Mouse (Mus musculus) monocyte, adult 5-6 weeks (primary cell): Measurements from ENCODE around the gene Olfr205. TPM values are rescaled to one million over a fixed set of nuclear protein-coding genes. Genes with fewer than 3 reads are reported as not detected.
"Not testable (repeated sequence)": the region's sequence is repeated elsewhere in the genome, so short reads cannot be mapped to it uniquely, and the experiment has no call there.

Experiments
- ATAC-seq: fragments of 153-309, 156-312 bp; replicated peaks from 2 replicates; pipeline ENCODE4 v1.8.0; 2017; ENCODE audit warnings: mild to moderate bottlenecking; ENCODE audit not compliant: low TSS enrichment, insufficient number of reproducible peaks, severe bottlenecking, poor library complexity, low FRiP score
- total RNA-seq: library from RNA; stranded (forward); fragments of 200-1000, 200-491, 200-594 nt; gene quantifications from 3 replicates; pipeline ENCODE4 v1.2.3, GENCODE M21; 2017

The Olfr205 gene
- total RNA-seq = not detected in 3 replicates

GRCm38 (mm10) chr16:59331038-59331437 is at the start of gene Olfr205:
Olfr205 (minus strand) TSS chr16:59331138.
- no peak for ATAC-seq

DNA sequence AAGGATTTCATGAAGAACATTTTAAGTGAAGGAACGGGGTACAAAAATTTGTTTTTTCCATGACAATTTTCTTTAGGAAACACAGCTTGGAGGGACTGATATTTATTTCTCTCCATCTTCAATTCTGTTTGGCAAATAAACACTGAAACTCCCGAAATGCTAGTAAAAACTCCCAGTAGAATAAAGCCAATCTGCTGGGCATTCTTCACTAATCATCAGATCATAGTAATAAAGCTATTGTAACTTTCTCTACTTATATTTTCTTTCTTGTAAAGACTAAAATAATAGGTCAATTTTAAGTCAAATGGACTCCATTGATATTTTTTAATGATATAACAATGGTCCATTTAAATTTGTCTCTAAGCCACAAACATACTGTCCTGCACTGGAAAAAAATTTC is 33.0 kb upstream of the Olfr205 start, which contains the start of gene Olfr209:
Olfr209 (minus strand) TSS at position 101 of the 400 bp plus-strand sequence.
- no peak for ATAC-seq

DNA sequence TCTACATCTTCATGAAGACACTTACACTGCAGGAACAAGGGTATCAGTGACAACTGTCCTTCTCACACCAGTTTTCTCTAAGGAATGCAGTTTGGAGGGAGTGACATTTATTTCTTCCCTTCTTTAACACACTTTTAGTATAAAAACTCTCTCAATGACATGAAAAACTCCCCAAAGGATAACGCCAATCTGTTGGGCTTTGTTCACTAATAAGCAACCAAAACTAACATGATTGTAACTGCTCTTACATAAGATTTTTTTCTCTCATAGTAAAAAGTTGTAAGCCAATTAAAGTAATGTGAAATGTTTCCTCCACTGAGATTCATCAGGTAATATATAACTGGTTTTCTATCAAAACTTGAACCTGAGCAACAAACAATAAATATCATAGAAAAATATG is 18.2 kb upstream of the Olfr205 start, which contains the start of gene Olfr206:
Olfr206 (minus strand) TSS at position 101 of the 400 bp plus-strand sequence.
- ATAC-seq = no peak

- ATAC-seq = not testable (repeated sequence)
These were observed 7.7 kb downstream of the Olfr205 start for GRCm38 (mm10) chr16:59323262-59323661.

DNA sequence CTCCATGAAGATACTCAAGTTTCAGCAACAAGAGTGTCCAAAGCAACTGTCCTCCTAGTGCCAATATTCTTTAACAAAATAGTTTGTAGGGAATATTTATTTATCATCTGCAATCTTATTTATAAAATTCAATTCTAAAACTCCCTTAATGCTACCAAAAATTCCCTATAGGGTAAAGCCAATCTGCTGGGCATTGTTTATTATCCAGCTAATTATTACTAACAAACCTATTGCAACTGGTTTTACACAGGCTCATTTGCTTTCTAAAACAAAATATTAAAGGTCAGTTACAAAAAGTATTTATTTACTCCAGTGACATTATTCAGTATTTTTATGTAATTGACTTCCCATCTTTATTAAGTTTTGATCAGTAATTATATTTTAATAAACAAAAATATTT is 12.8 kb downstream of the Olfr205 start, which contains the start of gene Olfr204:
Olfr204 (minus strand) TSS at position 101 of the 400 bp plus-strand sequence.
- no peak for ATAC-seq

- ATAC-seq = no peak
These were observed 32.4 kb downstream of the Olfr205 start, which contains the start of gene Olfr203 for GRCm38 (mm10) chr16:59298581-59298980. Olfr203 (plus strand) TSS chr16:59298881.

DNA sequence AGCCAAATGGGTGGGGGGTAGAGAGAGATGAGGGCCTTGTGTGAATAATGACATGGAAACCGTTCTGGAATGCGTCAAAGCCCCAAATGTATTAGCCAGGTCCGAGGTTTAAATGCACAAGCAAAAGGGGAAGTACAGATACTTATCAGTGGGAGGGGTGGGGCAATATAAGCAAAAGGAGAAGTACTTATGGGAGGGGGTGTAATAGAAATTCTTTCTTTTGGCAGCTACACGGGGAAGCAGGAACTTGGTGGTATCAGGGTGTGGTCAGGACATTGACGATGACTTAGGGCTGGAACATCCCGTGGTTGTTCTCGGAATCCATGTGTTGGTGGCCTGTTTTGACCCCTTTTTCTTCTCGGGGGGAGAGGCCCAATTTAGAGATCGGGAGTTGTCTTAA is 43.4 kb downstream of the Olfr205 start:
- ATAC-seq = not testable (repeated sequence)

GRCm38 (mm10) chr16:59286693-59287092 is 44.2 kb downstream of the Olfr205 start, which contains the start of gene Olfr202:
Olfr202 (minus strand) TSS chr16:59286793.
- no peak for ATAC-seq

GRCm38 (mm10) chr16:59283476-59283875 is 47.5 kb downstream of the Olfr205 start:
- no peak for ATAC-seq

GRCm38 (mm10) chr16:59280542-59280941 is 50.4 kb downstream of the Olfr205 start:
- no peak for ATAC-seq

Other genes starting within 250 kb of the Olfr205 start
- gene Olfr191, start 241.3 kb downstream of the Olfr205 start, total RNA-seq = not detected in 3 replicates
- not detected in 3 replicates for gene Olfr193, start 219.3 kb downstream of the Olfr205 start, total RNA-seq
- gene Olfr194, start 210.1 kb downstream of the Olfr205 start, total RNA-seq = not detected in 3 replicates
- not detected in 3 replicates for gene Olfr195, start 184.1 kb downstream of the Olfr205 start, total RNA-seq
- not detected in 3 replicates for gene Olfr196, start 160.7 kb downstream of the Olfr205 start, total RNA-seq
- not detected in 3 replicates for gene Olfr198, start 127.6 kb downstream of the Olfr205 start, total RNA-seq
- gene Olfr199, start 111.4 kb downstream of the Olfr205 start, total RNA-seq = not detected in 3 replicates
- gene Olfr201, start 58.5 kb downstream of the Olfr205 start, total RNA-seq = not detected in 3 replicates
- gene Olfr202, start 44.3 kb downstream of the Olfr205 start, total RNA-seq = not detected in 3 replicates
- not detected in 3 replicates for gene Olfr203, start 32.3 kb downstream of the Olfr205 start, total RNA-seq
- gene Olfr204, start 12.9 kb downstream of the Olfr205 start, total RNA-seq = not detected in 3 replicates
- gene Olfr206, start 18.1 kb upstream of the Olfr205 start, total RNA-seq = not detected in 3 replicates
- gene Olfr209, start 32.9 kb upstream of the Olfr205 start, total RNA-seq = not detected in 3 replicates
- not detected in 3 replicates for gene Gabrr3, start 76.2 kb upstream of the Olfr205 start, total RNA-seq
- 46.0 to 76.4 TPM (median 67.2 TPM) in 3 replicates for gene Riox2, start 140.6 kb upstream of the Olfr205 start, total RNA-seq